Mouse (Mus musculus): ENCODE data around the gene Spta1.

Spta1 gene

DNA sequence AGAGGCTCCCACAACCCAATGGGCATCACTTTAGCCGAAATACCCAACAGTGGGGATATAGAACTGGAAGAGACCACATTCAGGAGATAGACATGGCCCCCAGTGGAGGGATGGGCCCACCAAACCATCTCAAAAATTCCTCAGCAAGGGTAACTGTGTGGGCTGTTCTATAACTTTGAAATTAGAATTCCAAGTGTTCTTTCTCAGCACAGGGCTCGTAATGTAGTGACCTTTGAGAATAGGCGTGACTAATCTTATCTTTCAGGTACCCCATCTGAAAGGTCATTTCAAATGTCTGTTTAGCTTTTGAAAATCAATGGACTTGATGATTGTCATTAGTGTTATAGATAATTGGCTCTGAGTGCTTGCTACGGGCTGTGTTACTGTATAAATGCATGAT lies 95.2 kb downstream of the Spta1 start:
- DNase-seq, result no peak

GRCm38 (mm10) chr1:174269162-174269561 lies 96.6 kb downstream of the Spta1 start:
- DNase-seq, result no peak

GRCm38 (mm10) chr1:174270643-174271042 lies 98.1 kb downstream of the Spta1 start:
- DNase-seq, result no peak
